Mouse (Mus musculus): ENCODE results near the gene Clcn3.
A peak's percentile ranks its signal among the peaks of the same experiment; 100 is the strongest.

Clcn3 gene

GRCm38 (mm10) chr8:60952803-60953202, 30.3 kb downstream of the Clcn3 start:
- DNase-seq (ENCODE audit: low spot score in 2 of 2), result no peak

- no peak for DNase-seq (ENCODE audit: low spot score in 2 of 2)
These were observed 31.3 kb downstream of the Clcn3 start for GRCm38 (mm10) chr8:60951757-60952156.

GRCm38 (mm10) chr8:60951271-60951670, 31.8 kb downstream of the Clcn3 start:
- no peak for DNase-seq (ENCODE audit: low spot score in 2 of 2)

GRCm38 (mm10) chr8:60949859-60950258, 33.2 kb downstream of the Clcn3 start:
- DNase-seq (ENCODE audit: low spot score in 2 of 2), result no peak

- DNase-seq (ENCODE audit: low spot score in 2 of 2), result no peak
These were observed 35.6 kb downstream of the Clcn3 start for GRCm38 (mm10) chr8:60947503-60947902.

- DNase-seq (ENCODE audit: low spot score in 2 of 2), result no peak
These were observed 40.2 kb downstream of the Clcn3 start for GRCm38 (mm10) chr8:60942867-60943266.

GRCm38 (mm10) chr8:60938717-60939424, 44.2 kb downstream of the Clcn3 start:
- DNase-seq (ENCODE audit: low spot score in 2 of 2), result no peak

GRCm38 (mm10) chr8:60933617-60934016, 49.5 kb downstream of the Clcn3 start:
- DNase-seq (ENCODE audit: low spot score in 2 of 2), result no peak

GRCm38 (mm10) chr8:60920176-60920575, 62.9 kb downstream of the Clcn3 start:
- DNase-seq (ENCODE audit: low spot score in 2 of 2), result no peak

- no peak for DNase-seq (ENCODE audit: low spot score in 2 of 2)
These were observed 64.0 kb downstream of the Clcn3 start for GRCm38 (mm10) chr8:60919069-60919468.

- no peak for DNase-seq (ENCODE audit: low spot score in 2 of 2)
These were observed 70.5 kb downstream of the Clcn3 start for GRCm38 (mm10) chr8:60912554-60912953.

- no peak for DNase-seq (ENCODE audit: low spot score in 2 of 2)
These were observed 71.0 kb downstream of the Clcn3 start for GRCm38 (mm10) chr8:60912081-60912480.

- DNase-seq (ENCODE audit: low spot score in 2 of 2), result no peak
These were observed 83.0 kb downstream of the Clcn3 start for GRCm38 (mm10) chr8:60900147-60900546.

GRCm38 (mm10) chr8:60895878-60896277, 87.2 kb downstream of the Clcn3 start:
- no peak for DNase-seq (ENCODE audit: low spot score in 2 of 2)

GRCm38 (mm10) chr8:60891757-60892156, 91.3 kb downstream of the Clcn3 start:
- no peak for DNase-seq (ENCODE audit: low spot score in 2 of 2)

GRCm38 (mm10) chr8:60890520-60890874, 92.6 kb downstream of the Clcn3 start:
- no peak for DNase-seq (ENCODE audit: low spot score in 2 of 2)

GRCm38 (mm10) chr8:60889843-60890519, 93.1 kb downstream of the Clcn3 start, which contains the start of gene Hpf1:
TSS of gene Hpf1 (plus strand) at chr8:60890418.
- DNase-seq (ENCODE audit: low spot score in 2 of 2), result peak; percentile 92 to 94

- DNase-seq (ENCODE audit: low spot score in 2 of 2), result no peak
These were observed 93.8 kb downstream of the Clcn3 start for GRCm38 (mm10) chr8:60889131-60889842.

GRCm38 (mm10) chr8:60886736-60887135, 96.4 kb downstream of the Clcn3 start:
- DNase-seq (ENCODE audit: low spot score in 2 of 2), result no peak

- DNase-seq (ENCODE audit: low spot score in 2 of 2), result peak in 1 of 2 experiments; percentile 26
These were observed 99.5 kb downstream of the Clcn3 start for GRCm38 (mm10) chr8:60883419-60884137.

- no peak for DNase-seq (ENCODE audit: low spot score in 2 of 2)
These were observed 104.5 kb downstream of the Clcn3 start for GRCm38 (mm10) chr8:60878617-60879016.
